Mouse (Mus musculus): ENCODE results near the gene Gdf5. TPM values are rescaled to one million over a fixed set of nuclear protein-coding genes. Genes with fewer than 3 reads are reported as not detected.

The Gdf5 gene
- polyA plus RNA-seq, 1 experiment from 2014 or later: 2.9 TPM

DNA sequence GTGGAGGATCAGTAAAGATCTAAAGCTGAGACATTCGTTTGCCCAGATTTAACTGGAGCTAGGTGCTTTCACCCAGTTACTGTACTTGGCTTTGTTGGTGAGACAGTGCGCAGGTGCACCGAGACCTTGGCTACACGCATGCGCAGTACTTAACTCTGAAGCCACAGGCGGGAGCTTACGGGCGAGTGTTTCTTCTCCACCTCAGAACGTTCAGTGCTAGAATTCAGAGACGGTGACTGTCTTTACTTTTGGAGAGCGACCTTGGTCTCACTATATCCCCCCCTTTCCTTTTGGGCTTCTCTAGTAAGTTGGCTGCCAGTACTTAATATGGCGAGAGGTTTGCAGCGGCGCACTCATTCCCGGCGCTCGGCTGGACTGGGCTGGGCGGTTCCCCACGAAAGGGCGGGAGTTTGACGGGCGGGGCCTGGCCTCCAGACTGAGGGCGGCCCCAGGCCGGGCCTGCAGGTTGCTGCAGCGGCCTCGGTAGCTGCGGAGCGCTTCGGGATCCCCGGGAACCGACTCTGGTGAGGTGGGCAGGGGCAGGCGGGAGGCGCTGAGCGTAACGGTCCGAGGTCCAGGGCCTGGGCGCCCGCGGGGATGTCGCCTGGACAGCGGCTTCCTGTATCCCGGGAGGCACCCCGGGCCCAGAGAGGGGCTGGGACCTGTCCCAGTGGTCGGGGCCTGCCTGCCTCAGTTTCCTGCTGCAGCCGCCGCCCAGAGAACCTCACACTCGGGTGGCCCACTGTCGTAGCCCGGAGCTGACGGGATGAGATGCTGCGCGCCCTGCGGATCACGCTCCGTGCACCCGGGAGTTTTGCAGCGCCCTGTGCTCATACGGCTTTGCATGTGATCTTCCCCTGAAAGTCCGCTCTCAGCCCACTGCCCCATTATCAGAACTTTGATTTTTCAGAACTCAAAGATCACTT is 11.2 kb upstream of the Gdf5 start, which contains the start of gene Cep250:
Gene Cep250, plus strand, starts transcription at position 325 of the 926 bp plus-strand sequence.
- H3K4me1 ChIP-seq: peaks cover 9% of the 10 kb centered on the region
- under 1% methylated on average over 59 of the region's 59 CpGs for WGBS
- ATAC-seq (ENCODE audit: low FRiP score): peak; percentile 96
- H3K27me3 ChIP-seq: peaks cover 10% of the 10 kb centered on the region
- peak within 1 kb of the TSS; percentile 90 for H3K27ac ChIP-seq
- peak within 1 kb of the TSS; percentile 68 for H3K4me2 ChIP-seq
- peaks cover 9% of the 10 kb centered on the region; the same call in 1 of the 2 replicates for H3K36me3 ChIP-seq (replicated peaks)
- peak within 1 kb of the TSS; percentile 94 for H3K9ac ChIP-seq
- H3K9me3 ChIP-seq: no peaks in the 10 kb centered on the region
- H3K4me3 ChIP-seq (replicated peaks): peak within 1 kb of the TSS; percentile 92

DNA sequence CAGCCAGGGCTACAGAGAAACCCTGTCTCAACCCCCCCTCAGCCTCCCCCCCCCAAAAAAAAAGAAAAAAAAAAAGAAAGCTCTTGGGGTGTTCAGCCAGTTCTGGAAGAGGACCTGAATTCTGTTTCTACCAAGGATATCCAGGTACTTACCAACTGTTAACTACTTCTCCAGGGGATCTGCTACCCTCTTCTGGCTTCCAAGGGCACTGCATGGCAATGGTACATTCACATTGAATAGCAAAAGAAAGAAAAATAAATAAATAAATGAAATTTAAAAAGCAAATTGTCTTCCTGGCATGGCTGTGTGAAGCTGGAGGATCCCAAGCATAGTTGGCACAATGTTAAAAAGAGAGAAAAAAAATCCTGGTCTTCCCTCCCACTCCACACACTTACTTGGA is 6.8 kb upstream of the Gdf5 start:
- H3K27ac ChIP-seq: no peak overlapping the region
- H3K36me3 ChIP-seq (replicated peaks): no peaks in the 10 kb centered on the region
- no peak for ATAC-seq (ENCODE audit: low FRiP score)
- H3K27me3 ChIP-seq: peaks cover 18% of the 10 kb centered on the region
- peaks cover 10% of the 10 kb centered on the region for H3K4me1 ChIP-seq
- H3K9me3 ChIP-seq: no peaks in the 10 kb centered on the region
- no peak overlapping the region for H3K4me2 ChIP-seq
- no peak overlapping the region for H3K9ac ChIP-seq
- no peak overlapping the region for H3K4me3 ChIP-seq (replicated peaks)

DNA sequence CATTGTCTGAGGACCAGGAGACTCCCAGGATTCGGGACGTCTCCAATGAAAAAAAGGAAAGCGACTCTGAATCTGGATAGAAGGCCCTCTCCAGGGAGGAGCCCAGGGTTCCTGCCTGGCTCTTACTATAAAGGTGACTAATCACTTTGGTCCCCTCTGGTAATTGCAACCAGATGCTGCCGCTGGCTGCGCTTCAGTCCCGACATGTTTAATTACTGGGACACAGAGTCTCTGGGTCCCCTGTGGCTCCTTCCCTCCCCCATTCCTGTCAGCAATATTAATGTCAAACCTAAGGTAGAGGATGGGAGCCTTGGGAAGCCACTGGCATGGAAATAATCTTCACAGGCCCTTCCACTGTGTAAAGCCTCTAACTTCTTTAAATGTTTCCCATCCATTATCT is 4.2 kb upstream of the Gdf5 start:
- H3K9me3 ChIP-seq: no peaks in the 10 kb centered on the region
- peak overlapping the region; percentile 7; the same call in 1 of the 2 replicates for H3K9ac ChIP-seq
- H3K36me3 ChIP-seq (replicated peaks): no peaks in the 10 kb centered on the region
- no peak for ATAC-seq (ENCODE audit: low FRiP score)
- H3K27ac ChIP-seq: no peak overlapping the region
- whole genome bisulfite sequencing: 18% methylated on average over 6 of the region's 6 CpGs
- H3K4me1 ChIP-seq: peaks cover 35% of the 10 kb centered on the region
- no peak overlapping the region for H3K4me3 ChIP-seq (replicated peaks)
- peaks cover 19% of the 10 kb centered on the region for H3K27me3 ChIP-seq
- H3K4me2 ChIP-seq: no peak overlapping the region

DNA sequence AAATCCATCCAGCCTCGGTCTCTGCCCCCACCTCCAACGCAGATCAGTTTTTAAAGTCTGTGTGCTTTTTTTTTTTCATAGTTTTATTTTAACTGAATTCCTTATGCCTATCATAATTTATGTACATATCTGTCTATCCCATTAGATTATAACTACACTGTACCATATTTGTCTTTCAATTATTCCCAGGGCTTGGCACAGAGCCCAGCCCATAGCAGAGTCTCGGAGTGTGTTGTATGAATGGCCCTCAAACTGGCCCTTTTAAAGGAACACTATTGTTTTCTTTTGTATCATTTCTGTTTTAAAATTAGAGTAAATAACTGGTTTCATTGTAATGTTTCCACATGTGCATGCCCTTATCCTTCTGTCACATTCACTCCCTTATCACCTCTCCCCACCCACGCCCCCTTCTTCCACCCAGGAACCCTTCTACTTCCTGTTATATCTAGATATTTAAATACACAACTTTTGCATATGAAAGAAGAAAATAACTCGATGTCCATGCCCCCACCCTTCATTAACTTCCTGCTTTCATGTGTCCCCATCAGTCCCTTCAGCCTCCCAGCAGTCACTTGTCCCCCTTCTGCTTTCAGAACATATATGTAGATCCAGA is 2.3 kb upstream of the Gdf5 start:
- H3K27ac ChIP-seq: no peak overlapping the region

DNA sequence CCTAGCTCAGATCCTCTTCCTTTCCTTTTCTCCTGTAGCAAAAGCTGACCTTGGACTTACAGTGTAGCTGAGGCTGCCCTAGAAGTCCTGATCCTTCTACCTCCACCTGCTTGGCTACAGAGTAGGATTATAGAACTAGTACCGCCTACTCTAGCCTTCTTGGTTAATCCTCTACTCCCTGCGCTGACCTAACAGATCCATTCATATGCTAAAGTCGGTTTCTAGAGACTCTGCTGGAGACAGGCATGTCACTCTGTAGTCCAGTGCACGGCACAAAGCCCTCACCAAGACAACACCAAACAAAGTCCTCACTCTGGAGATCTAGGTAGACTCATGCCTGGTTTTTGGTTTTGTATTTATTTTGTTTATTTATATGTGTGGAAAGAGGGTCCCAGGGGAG is 1.3 kb upstream of the Gdf5 start:
- H3K36me3 ChIP-seq (replicated peaks): no peaks in the 10 kb centered on the region
- H3K4me2 ChIP-seq: no peak overlapping the region
- H3K9ac ChIP-seq: no peak overlapping the region
- 0 out of 2 replicates have a peak, but pooled peaks have one; percentile 1 for ATAC-seq (ENCODE audit: low FRiP score)
- WGBS: 7% methylated on average over 4 of the region's 4 CpGs
- H3K9me3 ChIP-seq: no peaks in the 10 kb centered on the region
- no peak overlapping the region for H3K27ac ChIP-seq
- no peak overlapping the region for H3K4me3 ChIP-seq (replicated peaks)
- peaks cover 48% of the 10 kb centered on the region for H3K4me1 ChIP-seq
- peaks cover 12% of the 10 kb centered on the region for H3K27me3 ChIP-seq

More for the DNA sequence above, 2.3 kb upstream of the Gdf5 start:
- H3K9me3 ChIP-seq: no peaks in the 10 kb centered on the region
- no peak for ATAC-seq (ENCODE audit: low FRiP score)
- peaks cover 48% of the 10 kb centered on the region for H3K4me1 ChIP-seq
- WGBS: 66% methylated on average over 5 of the region's 5 CpGs
- no peak overlapping the region for H3K9ac ChIP-seq
- H3K4me2 ChIP-seq: no peak overlapping the region
- no peak overlapping the region for H3K4me3 ChIP-seq (replicated peaks)
- peaks cover 14% of the 10 kb centered on the region for H3K27me3 ChIP-seq
- H3K36me3 ChIP-seq (replicated peaks): no peaks in the 10 kb centered on the region

DNA sequence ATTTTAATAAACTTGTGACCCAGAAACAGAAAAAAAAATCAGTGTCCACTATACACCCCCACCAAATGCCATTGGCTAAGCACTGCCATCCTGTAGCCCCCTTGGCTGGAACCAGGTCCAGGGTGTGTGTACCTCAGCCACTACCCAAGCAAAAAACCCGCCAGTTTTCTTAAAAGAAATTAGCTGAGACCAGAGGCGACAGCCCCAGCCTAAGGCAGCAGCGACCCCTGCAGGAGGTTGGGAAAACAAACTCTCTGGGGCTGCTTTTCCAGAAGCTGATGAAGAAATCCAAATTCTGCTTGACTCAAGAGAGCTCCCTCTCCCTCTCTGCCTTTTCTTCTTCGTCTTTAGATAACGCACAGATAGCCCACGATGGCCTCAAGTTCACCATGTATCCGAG is 902 bp upstream of the Gdf5 start:
- Histone ChIP-seq H3K27me3 (peaks cover 12% of the 10 kb centered on the region), H3K9me3 (no peaks in the 10 kb centered on the region), H3K9ac (no peak overlapping the region), H3K36me3 (replicated peaks) (no peaks in the 10 kb centered on the region), H3K4me2 (no peak overlapping the region), H3K27ac (no peak overlapping the region), H3K4me3 (replicated peaks) (no peak overlapping the region), H3K4me1 (peaks cover 48% of the 10 kb centered on the region)
- ATAC-seq (ENCODE audit: low FRiP score): peak; percentile 42; the same call in 1 of the 2 replicates
- 0% methylated on average over 7 of the region's 7 CpGs for WGBS

DNA sequence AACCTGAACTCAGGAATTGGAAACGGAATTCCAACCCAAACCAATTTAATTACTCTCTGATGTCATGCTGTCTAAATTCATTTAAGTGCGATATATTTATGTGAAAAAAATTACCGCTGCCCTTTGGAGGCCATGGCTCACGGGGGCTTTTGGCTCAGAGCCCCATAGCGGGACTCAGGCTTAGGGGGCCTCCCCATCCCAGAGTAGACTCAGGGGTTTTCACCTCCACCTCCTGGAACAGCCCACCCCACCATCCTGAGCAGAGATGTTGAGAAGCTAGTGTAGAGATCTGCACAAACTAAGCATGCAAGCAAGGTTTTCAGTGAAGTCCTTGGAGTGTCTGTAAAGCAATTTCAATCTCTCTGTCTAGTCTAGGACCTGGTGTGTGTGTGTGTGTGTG is 413 bp upstream of the Gdf5 start:
- H3K4me2 ChIP-seq: no peak overlapping the region
- WGBS: 61% methylated on average over 5 of the region's 5 CpGs

DNA sequence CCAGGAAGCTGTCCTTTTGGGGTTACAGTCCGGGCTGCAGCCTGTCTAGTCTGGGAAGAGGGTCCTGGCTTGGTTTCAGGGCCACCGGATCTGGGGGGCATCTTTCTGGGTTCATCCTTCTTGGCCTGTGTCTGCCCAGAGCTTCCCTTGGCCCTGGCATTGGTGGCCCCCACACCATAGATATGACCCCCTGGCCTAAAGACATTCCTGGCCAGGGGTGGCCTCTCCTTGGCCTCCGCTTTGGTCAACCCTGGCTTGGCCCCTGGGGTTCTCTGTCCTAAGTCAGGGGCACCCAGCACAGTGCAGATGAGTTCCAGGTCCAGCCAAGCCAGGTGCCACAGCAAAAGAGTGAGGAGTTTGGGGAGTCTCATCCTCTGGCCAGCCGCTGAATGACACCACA is 482 bp downstream of the Gdf5 start:
- WGBS: 76% methylated on average over 4 of the region's 4 CpGs
- Histone ChIP-seq H3K4me3 (replicated peaks) (no peak overlapping the region), H3K9me3 (no peaks in the 10 kb centered on the region), H3K27ac (peak overlapping the region; percentile 51; the same call in 1 of the 2 replicates), H3K4me1 (peaks cover 42% of the 10 kb centered on the region), H3K27me3 (peaks cover 7% of the 10 kb centered on the region), H3K36me3 (replicated peaks) (no peaks in the 10 kb centered on the region), H3K9ac (peak overlapping the region; percentile 39), H3K4me2 (peak overlapping the region; percentile 48)
- ATAC-seq (ENCODE audit: low FRiP score): no peak

More for the DNA sequence above, 413 bp upstream of the Gdf5 start:
- Histone ChIP-seq H3K27me3 (peaks cover 12% of the 10 kb centered on the region), H3K9me3 (no peaks in the 10 kb centered on the region), H3K9ac (peak overlapping the region; percentile 29; the same call in 1 of the 2 replicates), H3K4me1 (peaks cover 48% of the 10 kb centered on the region), H3K36me3 (replicated peaks) (no peaks in the 10 kb centered on the region), H3K4me3 (replicated peaks) (no peak overlapping the region), H3K27ac (no peak overlapping the region)
- no peak for ATAC-seq (ENCODE audit: low FRiP score)

DNA sequence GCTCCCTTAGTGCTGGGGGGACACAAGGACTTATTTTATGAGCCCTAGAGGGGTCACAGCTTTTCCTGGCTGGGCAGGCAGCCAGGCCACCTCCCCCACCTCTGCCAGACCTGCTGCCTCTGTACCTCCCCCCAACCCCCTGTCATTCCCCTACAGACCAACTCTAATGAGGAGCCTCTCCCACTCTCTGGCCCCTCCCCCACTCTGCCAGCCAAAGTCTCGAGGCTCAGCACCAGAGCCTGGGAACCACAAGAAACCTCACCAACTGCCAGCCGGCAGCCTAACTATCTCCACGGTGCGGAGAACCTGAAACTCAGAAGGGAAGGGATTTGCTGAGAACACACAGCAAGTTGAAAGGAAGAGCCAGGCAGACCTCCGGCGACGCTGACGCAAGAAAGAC is 1.7 kb downstream of the Gdf5 start:
- 2% methylated on average over 8 of the region's 8 CpGs for WGBS
- no peak overlapping the region; the same call in 1 of the 2 replicates for H3K4me3 ChIP-seq (replicated peaks)
- H3K9me3 ChIP-seq: no peaks in the 10 kb centered on the region
- peaks cover 39% of the 10 kb centered on the region for H3K4me1 ChIP-seq
- H3K36me3 ChIP-seq (replicated peaks): no peaks in the 10 kb centered on the region
- peaks cover 4% of the 10 kb centered on the region; the same call in 1 of the 2 replicates for H3K27me3 ChIP-seq
- peak overlapping the region; percentile 68; the same call in 1 of the 2 replicates for H3K27ac ChIP-seq
- H3K4me2 ChIP-seq: peak overlapping the region; percentile 48
- peak; percentile 60; the same call in 1 of the 2 replicates for ATAC-seq (ENCODE audit: low FRiP score)
- H3K9ac ChIP-seq: peak overlapping the region; percentile 40; the same call in 1 of the 2 replicates

DNA sequence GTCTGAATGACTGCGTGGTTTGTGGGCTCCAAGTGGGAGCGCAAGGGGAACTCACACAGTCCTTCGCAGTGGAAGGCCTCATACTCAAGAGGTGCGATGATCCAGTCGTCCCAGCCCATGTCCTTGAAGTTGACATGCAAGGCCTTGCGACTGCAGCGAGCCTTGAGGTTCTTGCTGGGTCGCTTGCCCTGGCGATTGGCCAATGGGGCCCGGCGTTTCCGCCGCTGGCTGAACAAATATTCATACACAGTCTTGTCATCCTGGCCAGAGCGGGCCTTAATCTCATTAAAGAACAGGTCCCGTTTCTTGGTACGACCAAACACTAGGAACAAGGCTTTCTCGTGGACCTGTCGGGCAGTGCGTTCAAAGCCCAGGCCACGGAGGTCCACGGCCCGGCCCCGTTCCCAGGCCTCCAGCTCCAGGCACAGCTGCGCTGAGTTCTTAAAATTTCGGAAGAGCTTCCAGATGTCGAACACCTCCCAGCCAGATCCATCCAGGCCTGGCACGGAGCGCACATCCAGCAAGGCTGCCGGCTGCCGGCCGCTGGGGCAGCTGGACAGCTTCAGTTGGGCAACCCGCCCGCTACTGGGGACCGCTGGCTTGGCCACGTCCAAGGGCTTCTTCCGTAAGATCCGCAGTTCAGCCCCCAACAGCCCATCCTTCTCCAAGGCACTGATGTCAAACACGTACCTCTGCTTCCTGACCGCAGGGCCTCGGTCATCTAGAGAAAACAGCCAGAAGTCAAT is 3.3 kb downstream of the Gdf5 start:
- no peak for ATAC-seq (ENCODE audit: low FRiP score)
- H3K27me3 ChIP-seq: peaks cover 4% of the 10 kb centered on the region; the same call in 1 of the 2 replicates
- WGBS: 94% methylated on average over 40 of the region's 40 CpGs
- H3K27ac ChIP-seq: no peak overlapping the region
- no peak overlapping the region for H3K4me2 ChIP-seq
- no peak overlapping the region for H3K4me3 ChIP-seq (replicated peaks)
- H3K9ac ChIP-seq: no peak overlapping the region
- peaks cover 38% of the 10 kb centered on the region for H3K4me1 ChIP-seq
- no peaks in the 10 kb centered on the region for H3K9me3 ChIP-seq
- H3K36me3 ChIP-seq (replicated peaks): no peaks in the 10 kb centered on the region

DNA sequence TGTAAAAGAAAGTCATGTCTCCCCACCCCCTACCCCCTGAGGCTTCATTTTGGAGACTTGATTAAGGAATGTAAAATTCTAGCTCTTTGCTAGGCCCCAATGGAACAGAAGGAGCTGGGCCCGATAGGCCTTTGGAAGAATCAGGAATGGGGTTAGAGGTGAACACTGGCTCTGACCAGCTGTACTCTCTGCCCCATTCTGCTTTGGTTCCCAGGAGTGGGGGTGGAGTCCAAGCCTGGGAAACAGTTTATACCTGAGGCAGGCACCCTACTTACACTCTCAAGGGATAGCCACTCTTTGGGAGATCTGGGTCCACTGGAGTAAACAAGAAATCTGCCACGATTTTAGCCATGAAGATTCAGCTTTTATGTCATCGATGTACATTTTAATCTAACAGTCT is 4.5 kb downstream of the Gdf5 start, which contains the start of gene Gm15557:
Gene Gm15557, plus strand, starts transcription at position 48 of the 400 bp plus-strand sequence.
- ATAC-seq (ENCODE audit: low FRiP score): no peak

More for the DNA sequence above, 4.5 kb downstream of the Gdf5 start, which contains the start of gene Gm15557:
- Histone ChIP-seq H3K27me3 (peaks cover 4% of the 10 kb centered on the region; the same call in 1 of the 2 replicates), H3K27ac (no peak within 1 kb of the TSS), H3K4me2 (no peak within 1 kb of the TSS), H3K4me3 (replicated peaks) (no peak within 1 kb of the TSS), H3K9me3 (no peaks in the 10 kb centered on the region), H3K9ac (no peak within 1 kb of the TSS), H3K4me1 (peaks cover 27% of the 10 kb centered on the region), H3K36me3 (replicated peaks) (no peaks in the 10 kb centered on the region)
- 92% methylated on average over 3 of the region's 3 CpGs for WGBS

All from forebrain, embryonic 12.5 days (tissue).